Mouse (Mus musculus) liver, embryonic 14.5 days (tissue): ENCODE results near the gene Tmem59l.

Experiments
- CTCF ChIP-seq: IDR thresholded peaks from 2 replicates; pipeline ENCODE4 v1.5.1; 2016; ENCODE audit warnings: antibody characterized with exemption, low read depth, control low read depth
- EP300 ChIP-seq: IDR thresholded peaks from 2 replicates; pipeline ENCODE4 v1.6.1; 2016; ENCODE audit warnings: antibody characterized with exemption, low read depth

DNA sequence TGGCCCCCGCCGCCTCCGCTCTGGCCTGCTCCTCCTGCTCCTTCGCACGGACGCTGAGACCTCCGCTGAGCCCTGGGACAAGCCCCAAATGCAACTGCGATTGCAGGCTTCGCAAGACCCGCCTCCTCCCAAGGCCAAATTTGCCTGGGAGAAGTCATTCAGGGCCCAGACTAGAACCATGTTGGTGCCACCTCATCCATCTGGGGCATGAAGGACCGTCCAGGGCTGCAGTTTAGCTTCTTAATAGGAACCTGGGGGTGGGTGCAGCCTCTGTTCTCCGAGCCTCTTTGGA, 8.6 kb upstream of the Tmem59l start:
- TF ChIP-seq EP300 (no peak), CTCF (no peak)
